Mouse (Mus musculus): ENCODE results near the gene Olfr1489.
"Not testable (repeated sequence)": the region's sequence is repeated elsewhere in the genome, so short reads cannot be mapped to it uniquely, and the experiment has no call there.

Gene Olfr1489

GRCm38 (mm10) chr19:13631321-13631720 is at the start of gene Olfr1489:
TSS of gene Olfr1489 (plus strand) at chr19:13631621.
- no peak for DNase-seq

- DNase-seq, result no peak
Observed at GRCm38 (mm10) chr19:13583211-13583610, 48.2 kb upstream of the Olfr1489 start, which contains the start of gene Olfr1484. TSS of gene Olfr1484 (plus strand) at chr19:13583511.

GRCm38 (mm10) chr19:13617075-13617474 is 14.3 kb upstream of the Olfr1489 start, which contains the start of gene Olfr1487:
TSS of gene Olfr1487 (plus strand) at chr19:13617375.
- not testable (repeated sequence) for DNase-seq

- no peak for DNase-seq
Observed at GRCm38 (mm10) chr19:13650791-13651190, 19.4 kb downstream of the Olfr1489 start, which contains the start of gene Olfr1490. TSS of gene Olfr1490 (plus strand) at chr19:13651091.

Data from cerebellum, adult 11 months (tissue).